Mouse (Mus musculus): Measurements from ENCODE around the gene Nbeal2. TPM values are rescaled to one million over a fixed set of nuclear protein-coding genes. Genes with fewer than 3 reads are reported as not detected.

The Nbeal2 gene
- total RNA-seq, 2 experiments from 2014 or later, result 35.9 to 52.5 TPM

DNA sequence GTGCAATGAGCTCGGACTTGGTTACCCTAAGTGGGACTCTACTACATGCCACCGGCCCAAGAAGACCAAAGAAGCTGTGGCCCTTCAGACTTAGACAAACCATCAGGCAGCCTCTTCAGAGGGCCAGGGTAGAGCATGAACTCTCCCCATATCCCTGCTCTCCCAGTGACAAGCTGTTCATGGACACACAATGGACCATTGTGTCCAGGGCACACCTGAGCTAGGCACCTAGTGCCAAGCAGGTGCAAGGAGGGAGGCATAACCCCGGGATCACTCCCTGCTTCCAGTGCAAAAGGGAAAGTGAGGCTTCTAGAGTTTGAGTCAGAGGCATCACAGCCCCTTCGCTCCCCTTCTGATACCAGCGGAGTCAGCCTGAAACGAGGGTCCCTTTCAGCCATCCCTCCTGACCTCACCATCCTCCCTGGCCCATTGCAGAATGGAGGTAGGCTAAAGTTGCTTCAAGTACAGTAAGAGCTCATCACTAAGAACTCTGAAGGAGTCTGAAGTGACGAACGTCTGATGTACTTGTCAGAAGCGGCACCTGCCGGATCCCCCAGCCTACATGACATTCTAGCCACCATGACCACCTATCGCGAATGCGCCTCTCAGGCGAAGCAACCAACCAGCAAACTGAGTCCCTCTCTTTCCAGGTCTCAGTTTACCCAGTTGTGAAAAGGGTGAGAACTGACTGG lies 852 bp downstream of the Nbeal2 start:
- ATAC-seq (ENCODE audit: poor library complexity, severe bottlenecking), result no peak

DNA sequence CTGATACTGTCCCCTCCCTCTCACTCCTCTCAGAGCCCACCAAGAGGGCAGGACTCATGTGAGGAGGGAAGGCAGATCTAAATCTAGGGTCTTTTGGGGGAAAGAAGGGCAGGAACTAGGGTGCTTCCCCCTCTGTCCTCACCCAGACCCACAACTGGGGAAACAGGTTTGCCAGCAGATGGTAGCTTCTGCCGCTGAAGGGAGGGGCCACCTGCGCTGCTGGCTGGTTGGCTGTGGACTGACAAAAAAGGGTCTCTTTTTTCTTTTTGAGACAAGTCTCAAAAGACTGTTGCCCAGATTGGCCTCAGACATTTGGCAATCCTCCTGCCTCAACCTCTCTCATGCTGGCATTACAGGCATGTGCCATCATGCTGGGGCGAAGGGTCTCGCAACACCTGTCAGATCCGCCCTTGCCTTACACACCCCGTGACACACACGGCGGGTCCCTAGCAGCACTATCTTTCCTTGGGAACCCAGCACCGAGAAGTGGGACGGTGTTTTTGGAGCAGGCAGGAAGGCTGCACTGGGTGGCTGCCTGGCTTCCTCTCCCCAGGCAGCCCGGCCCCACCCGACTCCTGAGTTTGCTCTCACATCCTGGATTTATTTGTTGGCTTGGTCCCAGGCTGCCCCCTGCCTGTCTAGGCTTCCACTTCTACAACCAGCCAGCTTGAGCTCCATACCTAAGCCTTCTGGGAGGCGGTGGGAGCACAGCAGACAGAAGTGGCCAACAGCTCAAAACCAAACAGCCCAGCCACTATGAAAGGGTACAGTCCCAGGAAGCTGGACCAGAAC lies 1.8 kb downstream of the Nbeal2 start:
- peak; percentile 7 for ATAC-seq (ENCODE audit: poor library complexity, severe bottlenecking)

GRCm38 (mm10) chr9:110649775-110650174 lies 4.2 kb downstream of the Nbeal2 start:
- no peak for ATAC-seq (ENCODE audit: poor library complexity, severe bottlenecking)

DNA sequence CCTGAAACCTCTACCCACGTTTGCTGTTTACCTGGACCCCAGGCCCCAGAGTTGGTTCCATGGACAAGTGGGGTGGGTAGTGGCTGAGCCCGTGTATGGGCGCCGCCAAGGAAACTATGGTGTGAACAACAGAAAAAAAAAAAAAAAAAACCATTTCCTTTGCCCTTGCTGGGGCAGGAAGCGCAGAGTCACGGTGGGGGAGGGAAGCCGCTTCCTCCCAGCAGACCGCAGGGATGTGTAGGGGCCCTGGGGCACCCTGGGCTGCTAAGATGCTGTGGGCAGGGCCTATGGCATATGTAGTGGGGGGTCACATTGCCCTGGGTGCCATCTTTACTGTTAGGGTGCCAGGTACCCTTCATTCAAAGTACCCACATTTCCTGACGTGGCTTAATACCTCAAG lies 8.7 kb downstream of the Nbeal2 start:
- ATAC-seq (ENCODE audit: poor library complexity, severe bottlenecking), result peak; percentile 84

- ATAC-seq (ENCODE audit: poor library complexity, severe bottlenecking), result no peak
These were observed 9.7 kb downstream of the Nbeal2 start for GRCm38 (mm10) chr9:110644295-110644694.

DNA sequence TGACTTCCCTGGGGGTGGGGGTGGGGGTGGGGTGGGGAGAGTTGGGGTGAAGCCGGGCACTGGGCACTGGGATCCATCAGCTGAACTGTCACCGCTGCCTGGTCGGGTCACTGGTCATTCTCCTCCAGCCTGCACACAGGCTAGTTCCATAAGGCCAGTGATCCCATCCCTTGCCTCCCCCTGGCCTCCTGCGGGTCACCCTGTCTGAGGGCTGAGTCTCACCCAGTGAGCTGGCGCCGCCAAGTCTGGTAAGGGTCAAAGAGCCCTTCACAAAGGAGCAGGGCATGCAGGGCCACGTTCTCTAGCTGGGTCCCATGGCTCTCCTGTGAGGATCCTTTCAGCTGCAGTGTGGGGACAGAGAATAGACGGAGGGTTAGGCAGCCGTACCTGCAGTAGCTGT lies 10.2 kb downstream of the Nbeal2 start:
- ATAC-seq (ENCODE audit: poor library complexity, severe bottlenecking), result no peak

DNA sequence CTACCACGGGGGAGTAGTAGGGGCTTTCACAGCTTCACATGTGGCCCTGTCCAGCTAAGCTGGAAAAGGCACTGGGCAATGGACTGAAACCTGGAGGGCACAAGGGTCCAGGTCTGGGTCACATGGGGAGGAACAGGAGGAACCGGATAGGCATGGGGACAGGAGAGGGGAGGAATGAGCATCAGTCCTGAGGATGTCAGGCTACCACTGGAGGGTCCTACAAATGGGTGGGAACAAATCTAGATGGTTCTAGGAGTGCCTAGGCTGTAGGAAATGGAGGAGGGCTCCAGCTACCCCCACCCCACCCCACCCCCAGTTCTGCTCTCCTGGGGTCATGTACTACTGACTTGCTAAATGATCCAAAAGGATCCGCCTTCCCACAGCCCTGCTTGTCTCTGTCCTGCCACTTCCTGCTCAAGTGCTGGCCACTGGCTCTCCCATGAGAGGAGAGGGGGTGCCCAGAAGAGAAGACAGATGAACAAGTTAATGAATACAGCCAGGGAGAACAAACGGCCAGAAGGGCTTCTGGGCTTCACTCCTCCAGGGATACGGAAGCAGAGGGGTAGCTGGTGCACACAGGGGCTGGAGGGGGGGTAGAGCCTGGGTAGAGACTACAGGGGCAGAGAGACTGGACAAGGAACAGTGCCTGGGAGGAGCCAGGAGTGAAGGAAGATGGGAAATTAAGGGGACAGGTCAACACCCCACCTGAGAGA lies 11.0 kb downstream of the Nbeal2 start:
- no peak for ATAC-seq (ENCODE audit: poor library complexity, severe bottlenecking)

- ATAC-seq (ENCODE audit: poor library complexity, severe bottlenecking), result peak; percentile 19; the same call in 1 of the 2 replicates
These were observed 13.0 kb downstream of the Nbeal2 start for GRCm38 (mm10) chr9:110641006-110641405.

- ATAC-seq (ENCODE audit: poor library complexity, severe bottlenecking), result no peak
These were observed 15.3 kb downstream of the Nbeal2 start for GRCm38 (mm10) chr9:110638611-110639021.

DNA sequence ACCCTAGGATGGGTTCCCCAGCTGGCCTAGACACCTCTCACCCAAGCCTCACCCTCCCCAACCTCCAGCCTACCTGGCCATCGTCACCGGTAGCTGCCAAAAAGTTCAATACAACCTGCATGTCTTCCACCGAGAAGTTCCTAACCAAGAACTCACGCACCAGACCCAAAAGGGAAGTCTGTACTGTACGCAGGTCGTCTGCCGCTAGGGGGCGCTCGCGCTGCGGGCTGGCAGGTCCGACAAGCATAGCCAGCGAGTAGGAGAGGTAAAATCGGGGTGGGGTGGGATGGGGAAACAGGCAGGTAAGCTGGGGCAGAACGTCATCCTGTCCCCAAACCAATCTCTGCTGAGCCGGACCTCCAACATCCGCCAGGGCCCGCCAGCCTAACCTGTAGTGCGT lies 18.7 kb downstream of the Nbeal2 start:
- ATAC-seq (ENCODE audit: poor library complexity, severe bottlenecking), result peak; percentile 76

GRCm38 (mm10) chr9:110633882-110634281 lies 20.1 kb downstream of the Nbeal2 start:
- ATAC-seq (ENCODE audit: poor library complexity, severe bottlenecking), result no peak

- no peak for ATAC-seq (ENCODE audit: poor library complexity, severe bottlenecking)
These were observed 21.3 kb downstream of the Nbeal2 start for GRCm38 (mm10) chr9:110632671-110633070.

DNA sequence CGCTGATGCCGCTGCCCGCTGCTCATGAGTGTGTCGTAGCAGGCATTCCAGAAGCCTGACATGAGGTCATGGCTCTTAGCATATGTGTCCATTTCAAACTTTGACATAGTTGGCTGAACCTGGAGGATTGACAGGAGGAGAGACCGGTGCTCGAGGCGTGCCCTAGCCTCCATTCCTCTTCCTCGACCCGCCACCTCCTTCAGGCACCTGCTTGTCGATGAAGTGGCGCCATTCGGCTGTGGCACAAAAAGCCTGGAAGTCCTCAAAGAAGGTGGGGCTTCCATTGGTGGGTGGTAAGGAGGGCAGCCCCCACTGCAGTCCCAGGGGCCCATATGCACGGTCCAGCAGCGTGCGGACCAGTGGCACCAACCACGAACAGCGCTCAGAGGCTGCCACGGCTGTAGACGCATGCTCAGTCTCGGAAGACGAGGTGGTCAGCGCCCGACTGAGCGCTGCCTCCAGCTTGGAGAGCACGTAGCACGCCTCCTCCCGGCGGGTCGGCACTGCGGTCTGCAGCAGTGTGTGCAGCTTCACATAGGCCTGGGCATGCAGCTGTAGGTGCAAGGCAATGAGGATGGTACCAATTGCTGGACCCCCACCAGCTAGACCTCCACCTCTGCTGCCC lies 22.2 kb downstream of the Nbeal2 start:
- no peak for ATAC-seq (ENCODE audit: poor library complexity, severe bottlenecking)

DNA sequence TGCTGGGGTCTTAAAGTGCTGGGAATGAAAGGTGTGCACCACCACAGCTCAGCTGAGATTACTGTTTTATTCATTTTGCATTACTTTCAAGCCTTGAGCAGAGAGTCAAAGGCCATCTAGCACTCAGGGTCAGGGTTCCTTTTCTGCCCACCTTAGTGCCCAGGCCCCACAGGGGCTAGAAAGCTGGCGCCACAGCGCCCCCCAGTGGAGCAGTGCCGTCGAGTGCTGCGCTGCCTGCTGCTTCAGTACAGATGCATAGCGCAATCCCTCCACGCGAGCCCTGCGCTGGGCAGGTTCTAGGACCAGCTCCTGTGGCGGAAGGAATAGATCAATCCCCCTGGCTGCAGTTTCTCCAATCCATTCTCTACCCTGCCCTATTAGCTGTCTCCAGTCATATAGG lies 22.8 kb downstream of the Nbeal2 start:
- no peak for ATAC-seq (ENCODE audit: poor library complexity, severe bottlenecking)

DNA sequence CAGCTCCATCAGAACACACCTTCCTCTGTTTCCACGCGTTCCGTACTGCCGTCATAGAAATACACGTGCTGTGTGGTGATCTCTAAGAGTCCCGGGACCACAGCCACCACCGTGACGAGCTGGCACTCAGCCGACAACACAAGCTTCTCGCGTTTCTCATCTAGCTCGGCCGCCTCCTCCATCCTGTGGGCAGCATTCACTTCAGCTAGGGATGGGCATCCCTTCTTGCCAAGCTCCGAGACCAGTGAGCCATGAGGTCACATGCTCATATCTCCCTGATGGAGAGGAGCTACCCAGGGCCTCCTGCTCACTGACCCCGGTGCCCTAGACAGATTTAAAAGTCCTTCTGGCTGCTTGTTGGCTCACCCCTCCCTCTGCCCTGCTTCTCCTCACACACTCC lies 23.8 kb downstream of the Nbeal2 start:
- no peak for ATAC-seq (ENCODE audit: poor library complexity, severe bottlenecking)

- ATAC-seq (ENCODE audit: poor library complexity, severe bottlenecking), result no peak
These were observed 28.5 kb downstream of the Nbeal2 start for GRCm38 (mm10) chr9:110625350-110625908.

DNA sequence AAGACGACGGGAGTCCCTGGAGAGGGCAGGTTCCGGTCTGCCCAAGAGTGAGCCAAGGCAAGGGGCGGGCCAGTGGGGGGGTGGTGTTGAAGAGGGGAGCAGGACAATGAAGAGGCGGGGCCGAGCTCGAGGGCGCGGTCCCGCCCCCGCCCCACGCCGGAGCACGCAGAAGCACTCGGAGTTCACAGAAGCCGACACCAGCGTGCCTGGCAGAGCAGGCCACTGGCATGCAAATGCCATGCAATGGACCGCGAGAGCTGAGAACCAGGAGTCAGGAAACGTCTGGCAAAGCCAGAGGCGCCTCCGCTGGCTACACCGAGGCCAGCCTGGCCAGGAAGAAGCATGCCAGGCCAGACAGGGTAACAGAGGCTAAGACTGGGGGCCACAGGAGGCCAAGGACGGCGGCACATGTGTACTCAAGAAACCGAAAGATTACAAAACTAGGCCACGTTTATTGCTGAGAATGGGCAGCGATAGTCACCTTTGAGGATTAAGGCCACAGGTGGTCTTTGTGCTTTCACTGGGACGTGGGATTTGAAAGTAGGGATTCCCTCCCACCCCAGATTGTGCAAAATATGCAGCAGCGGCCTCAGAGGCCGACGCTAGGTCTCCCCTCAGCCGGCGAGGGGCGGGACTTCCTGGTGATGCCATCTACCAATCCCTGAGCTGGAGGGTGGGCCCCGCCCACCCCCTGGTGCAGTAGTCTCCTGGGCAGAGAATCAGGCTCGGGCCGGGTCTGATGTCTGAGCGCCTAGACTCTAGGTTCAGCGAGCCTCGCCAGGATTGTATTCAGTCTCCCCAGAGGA lies 29.4 kb downstream of the Nbeal2 start, which contains the start of gene Nradd:
Gene Nradd, minus strand, starts transcription at position 92 of the 806 bp plus-strand sequence.
- peak; percentile 58 for ATAC-seq (ENCODE audit: poor library complexity, severe bottlenecking)

DNA sequence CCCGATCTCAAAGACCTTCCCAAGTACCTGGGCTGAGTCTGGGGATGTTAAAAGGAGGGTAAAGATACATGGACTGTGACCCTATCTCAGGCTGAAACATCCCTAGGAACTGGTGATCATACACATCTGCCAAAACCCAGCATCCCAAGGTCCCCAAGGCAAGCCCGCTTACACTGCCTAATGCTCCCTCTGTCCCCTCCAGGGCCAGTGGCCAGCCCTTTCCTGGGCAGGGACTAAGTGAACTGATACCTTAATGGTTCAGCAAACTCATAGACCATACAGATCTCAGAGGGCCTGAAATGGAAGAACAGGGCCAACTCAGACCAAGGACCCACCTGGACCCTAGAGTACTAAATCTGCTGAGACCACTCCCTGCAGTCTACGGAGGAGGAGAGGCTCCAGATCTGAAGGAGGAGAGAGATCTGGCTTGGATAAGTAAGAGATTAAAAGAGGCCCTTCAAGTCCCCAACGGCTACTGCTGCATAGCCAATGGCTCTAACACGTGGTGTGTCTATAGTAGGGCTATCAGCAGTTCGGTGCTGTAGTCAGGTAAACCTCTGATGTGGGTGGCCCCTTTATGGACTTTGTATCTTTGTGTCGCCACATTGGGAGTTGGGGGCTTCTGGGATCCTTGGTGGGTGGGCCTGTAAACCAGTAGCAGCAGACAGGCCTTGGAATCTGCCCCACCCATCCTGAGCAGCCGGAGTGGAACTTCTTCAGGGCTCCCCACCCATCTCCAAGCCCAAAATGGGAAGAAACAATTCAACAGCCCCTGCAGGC lies 30.4 kb downstream of the Nbeal2 start:
- no peak for ATAC-seq (ENCODE audit: poor library complexity, severe bottlenecking)

GRCm38 (mm10) chr9:110622621-110623219 lies 31.2 kb downstream of the Nbeal2 start:
- ATAC-seq (ENCODE audit: poor library complexity, severe bottlenecking), result no peak
